Mouse (Mus musculus) liver, adult 2 months (tissue): ENCODE measurements around the gene Fgfr2. TPM values are rescaled to one million over a fixed set of nuclear protein-coding genes. Genes with fewer than 3 reads are reported as not detected.

Source experiments
- DNase-seq: peaks from one replicate; pipeline ENCODE4 v3.0.0-alpha.2; 2011; ENCODE audit warnings: low read depth, low spot score; ENCODE audit errors: extremely low read depth
- H3K27ac ChIP-seq: fragments of 200-500 bp; replicated peaks from 2 replicates; pipeline ENCODE4 v1.5.1; 2012; ENCODE audit warnings: low read depth, mild to moderate bottlenecking, control low read depth, inconsistent platforms, low read length; ENCODE audit not compliant: insufficient read depth
- H3K27me3 ChIP-seq: fragments of 200-500 bp; 2 replicates; pipeline ENCODE4 v1.6.1; 2012; ENCODE audit warnings: mild to moderate bottlenecking, moderate library complexity, low read length, inconsistent platforms; ENCODE audit not compliant: control insufficient read depth, insufficient read depth
- H3K36me3 ChIP-seq: fragments of 200-500 bp; 2 replicates; pipeline ENCODE4 v1.6.1; 2012; ENCODE audit warnings: low read length, inconsistent platforms; ENCODE audit not compliant: control insufficient read depth, insufficient read depth
- H3K4me1 ChIP-seq: fragments of 200-500 bp; 2 replicates; pipeline ENCODE4 v1.6.1; 2011; ENCODE audit warnings: low read length; ENCODE audit not compliant: control insufficient read depth, insufficient read depth
- H3K4me3 ChIP-seq: fragments of 200-500 bp; 2 replicates; pipeline ENCODE4 v1.5.1; 2011; ENCODE audit warnings: low read depth, mild to moderate bottlenecking, control low read depth, low read length, moderate library complexity; ENCODE audit not compliant: insufficient read depth
- H3K79me2 ChIP-seq: fragments of 200-500 bp; 2 replicates; pipeline ENCODE4 v1.6.1; 2012; ENCODE audit warnings: inconsistent platforms, mild to moderate bottlenecking, low read length, moderate library complexity; ENCODE audit not compliant: control insufficient read depth, insufficient read depth
- H3K9ac ChIP-seq: fragments of 200-500 bp; 2 replicates; pipeline ENCODE4 v1.6.1; 2012; ENCODE audit warnings: low read depth, mild to moderate bottlenecking, control low read depth, inconsistent platforms, low read length
- CTCF ChIP-seq: fragments of 200-500 bp; IDR thresholded peaks from 2 replicates; pipeline ENCODE4 v1.5.1; 2011; ENCODE audit warnings: low read depth, low read length, control low read depth
- POLR2A ChIP-seq: fragments of 200-500 bp; IDR thresholded peaks from 2 replicates; pipeline ENCODE4 v1.6.1; 2011; ENCODE audit warnings: low read length, control low read depth; ENCODE audit not compliant: insufficient read depth; ENCODE audit errors: extremely low read depth
- WGBS: fragments of 180-500 bp; shearing (Covaris S2); methylation state at CpG from one replicate; pipeline ENCODE4 v1.1.7; 2018; 5-methylcytosine and 5-hydroxymethylcytosine counted together
- polyA plus RNA-seq: library from polyadenylated mRNA; depleted of rRNA; stranded (reverse); fragments of >200 nt; gene quantifications from 2 replicates; pipeline ENCODE4 v1.2.3, GENCODE M21; 2012
- total RNA-seq: library from RNA; depleted of rRNA; stranded (reverse); fragments of >200 nt; gene quantifications from 2 replicates; pipeline ENCODE4 v1.2.3, GENCODE M21; 2014

Fgfr2 gene
- total and polyA plus RNA-seq, 2 experiments = 16.7 to 35.2 TPM

GRCm38 (mm10) chr7:130681798-130682197 is 2441.4 kb downstream of the Fgfr2 start:
- no peaks in the 10 kb centered on the region for H3K36me3 ChIP-seq
- no peak overlapping the region for H3K4me3 ChIP-seq
- TF ChIP-seq POLR2A (no peak), CTCF (no peak)
- no peak overlapping the region for H3K9ac ChIP-seq
- H3K27ac ChIP-seq = no peak overlapping the region
- H3K79me2 ChIP-seq = peaks cover 2% of the 10 kb centered on the region; the same call in 1 of the 2 replicates
- WGBS = 69% methylated on average over 4 of the region's 4 CpGs
- H3K4me1 ChIP-seq = no peaks in the 10 kb centered on the region
- H3K27me3 ChIP-seq = no peaks in the 10 kb centered on the region
- DNase-seq = no peak

GRCm38 (mm10) chr7:130678414-130678813 is 2444.7 kb downstream of the Fgfr2 start:
- peaks cover 7% of the 10 kb centered on the region; the same call in 1 of the 2 replicates for H3K79me2 ChIP-seq
- no peaks in the 10 kb centered on the region for H3K27me3 ChIP-seq
- no peak for DNase-seq
- H3K9ac ChIP-seq = no peak overlapping the region
- H3K36me3 ChIP-seq = peaks cover 4% of the 10 kb centered on the region; the same call in 1 of the 2 replicates
- TF ChIP-seq POLR2A (no peak), CTCF (no peak)
- no peak overlapping the region for H3K4me3 ChIP-seq
- no peak overlapping the region for H3K27ac ChIP-seq
- 91% methylated on average over 6 of the region's 6 CpGs for WGBS
- H3K4me1 ChIP-seq = no peaks in the 10 kb centered on the region

GRCm38 (mm10) chr7:130677541-130678274 is 2445.4 kb downstream of the Fgfr2 start:
- WGBS = 92% methylated on average over 12 of the region's 12 CpGs
- H3K9ac ChIP-seq = no peak overlapping the region
- TF ChIP-seq POLR2A (no peak), CTCF (no peak)

GRCm38 (mm10) chr7:130676885-130677540 is 2446.1 kb downstream of the Fgfr2 start:
- H3K9ac ChIP-seq = no peak overlapping the region
- no peaks in the 10 kb centered on the region for H3K4me1 ChIP-seq
- H3K36me3 ChIP-seq = peaks cover 4% of the 10 kb centered on the region; the same call in 1 of the 2 replicates
- H3K79me2 ChIP-seq = peaks cover 5% of the 10 kb centered on the region; the same call in 1 of the 2 replicates
- H3K4me3 ChIP-seq = no peak overlapping the region
- no peak for DNase-seq
- 93% methylated on average over 11 of the region's 11 CpGs for WGBS
- TF ChIP-seq CTCF (no peak), POLR2A (no peak)
- H3K27me3 ChIP-seq = no peaks in the 10 kb centered on the region
- no peak overlapping the region for H3K27ac ChIP-seq

More at GRCm38 (mm10) chr7:130677541-130678274, 2445.4 kb downstream of the Fgfr2 start:
- peaks cover 4% of the 10 kb centered on the region; the same call in 1 of the 2 replicates for H3K36me3 ChIP-seq
- H3K4me1 ChIP-seq = no peaks in the 10 kb centered on the region
- no peak for DNase-seq
- H3K4me3 ChIP-seq = no peak overlapping the region
- no peaks in the 10 kb centered on the region for H3K27me3 ChIP-seq
- peaks cover 5% of the 10 kb centered on the region; the same call in 1 of the 2 replicates for H3K79me2 ChIP-seq
- H3K27ac ChIP-seq = no peak overlapping the region

GRCm38 (mm10) chr7:130674526-130674925 is 2448.6 kb downstream of the Fgfr2 start:
- Histone ChIP-seq H3K27me3 (no peaks in the 10 kb centered on the region), H3K36me3 (peaks cover 4% of the 10 kb centered on the region; the same call in 1 of the 2 replicates), H3K9ac (no peak overlapping the region), H3K4me3 (no peak overlapping the region), H3K27ac (no peak overlapping the region), H3K79me2 (peaks cover 5% of the 10 kb centered on the region; the same call in 1 of the 2 replicates), H3K4me1 (peaks cover 7% of the 10 kb centered on the region)
- DNase-seq = no peak
- WGBS = 93% methylated on average over 9 of the region's 9 CpGs
- TF ChIP-seq POLR2A (no peak), CTCF (no peak)
